Mouse (Mus musculus): Measurements from ENCODE around the gene Casq1. TPM values are rescaled to one million over a fixed set of nuclear protein-coding genes. Genes with fewer than 3 reads are reported as not detected.

The Casq1 gene
- polyA plus RNA-seq, 1 experiment from 2014 or later = 162 TPM

DNA sequence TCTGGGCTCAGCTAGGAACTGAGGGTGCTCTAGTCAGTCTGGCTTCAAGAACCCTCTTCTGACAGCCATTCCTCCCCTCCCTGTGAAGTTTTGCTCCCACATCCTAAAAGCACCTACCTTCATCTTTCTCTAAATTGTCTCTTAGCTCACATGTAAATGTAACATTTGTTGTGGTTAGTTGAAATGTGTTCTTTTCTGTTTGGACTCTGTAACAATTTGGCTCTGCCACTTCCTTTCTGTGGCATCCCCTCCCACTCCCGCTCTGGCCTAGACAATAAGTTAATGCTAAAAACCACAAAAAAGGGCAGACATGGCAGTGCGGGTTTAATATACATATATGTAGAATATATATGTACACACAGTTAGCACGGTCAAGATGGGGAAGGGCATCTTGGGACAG is 22.5 kb downstream of the Casq1 start:
- H3K4me3 ChIP-seq = no peak overlapping the region
- H3K27me3 ChIP-seq (replicated peaks) = no peaks in the 10 kb centered on the region
- 75% methylated on average over 3 of the region's 3 CpGs for WGBS
- no peak overlapping the region for H3K4me2 ChIP-seq
- H3K4me1 ChIP-seq = peaks cover 25% of the 10 kb centered on the region
- H3K9me3 ChIP-seq = no peaks in the 10 kb centered on the region
- no peak overlapping the region for H3K27ac ChIP-seq (replicated peaks)
- no peak overlapping the region for H3K9ac ChIP-seq
- no peak for ATAC-seq (ENCODE audit: extremely low read depth, insufficient number of reproducible peaks, low FRiP score, low TSS enrichment)
- peaks cover 95% of the 10 kb centered on the region for H3K36me3 ChIP-seq

DNA sequence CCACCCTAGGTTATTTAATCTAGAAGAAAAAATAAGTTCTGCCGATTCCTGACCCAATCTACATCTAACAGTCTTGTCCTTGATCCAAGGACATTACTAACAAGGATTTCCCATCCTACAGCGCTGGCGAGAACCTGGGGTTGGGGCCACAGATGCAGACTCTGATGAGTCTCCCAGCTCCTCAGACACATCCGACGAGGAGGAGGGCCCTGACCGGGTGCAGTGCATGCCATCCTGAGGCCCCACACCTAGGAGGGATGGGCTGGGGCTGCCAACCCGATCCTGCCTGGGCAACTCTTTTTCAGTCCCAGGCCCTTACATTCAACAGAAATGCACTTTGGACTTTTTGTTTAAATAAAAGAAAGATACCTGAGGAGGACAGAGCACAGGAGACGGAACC is 25.2 kb downstream of the Casq1 start:
- Histone ChIP-seq H3K9ac (0 out of 2 replicates have a peak overlapping the region, but pooled peaks have one; percentile 25), H3K4me3 (no peak overlapping the region), H3K9me3 (no peaks in the 10 kb centered on the region), H3K27me3 (replicated peaks) (no peaks in the 10 kb centered on the region), H3K27ac (replicated peaks) (peak overlapping the region; percentile 21; the same call in 1 of the 2 replicates), H3K4me1 (peaks cover 9% of the 10 kb centered on the region), H3K36me3 (peaks cover 96% of the 10 kb centered on the region), H3K4me2 (no peak overlapping the region)
- ATAC-seq (ENCODE audit: extremely low read depth, insufficient number of reproducible peaks, low FRiP score, low TSS enrichment) = no peak
- 68% methylated on average over 8 of the region's 8 CpGs for WGBS

DNA sequence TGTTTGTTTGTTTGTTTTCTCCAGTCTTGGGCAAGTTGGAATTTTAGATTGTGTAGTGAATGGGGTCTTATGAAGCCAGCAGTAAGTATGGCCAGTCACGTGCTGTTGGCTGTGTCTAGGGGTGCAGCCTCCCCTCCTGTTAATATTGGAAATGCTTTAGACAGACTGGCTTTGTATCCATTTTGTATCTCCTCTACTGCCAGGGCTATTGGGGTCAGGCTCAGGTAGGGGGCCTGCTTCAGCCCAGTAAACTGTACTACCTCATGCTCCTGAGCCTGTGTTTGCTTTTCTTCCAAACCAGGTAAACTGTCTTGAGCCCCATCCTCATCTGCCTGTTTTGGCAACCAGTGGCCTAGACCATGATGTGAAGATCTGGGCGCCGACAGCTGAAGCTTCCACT is 27.5 kb downstream of the Casq1 start:
- Histone ChIP-seq H3K9me3 (no peaks in the 10 kb centered on the region), H3K27me3 (replicated peaks) (no peaks in the 10 kb centered on the region), H3K4me1 (peaks cover 8% of the 10 kb centered on the region), H3K27ac (replicated peaks) (no peak overlapping the region), H3K4me2 (no peak overlapping the region), H3K9ac (no peak overlapping the region), H3K4me3 (no peak overlapping the region), H3K36me3 (peaks cover 96% of the 10 kb centered on the region)
- ATAC-seq (ENCODE audit: extremely low read depth, insufficient number of reproducible peaks, low FRiP score, low TSS enrichment) = no peak
- WGBS = 94% methylated on average over 3 of the region's 3 CpGs

DNA sequence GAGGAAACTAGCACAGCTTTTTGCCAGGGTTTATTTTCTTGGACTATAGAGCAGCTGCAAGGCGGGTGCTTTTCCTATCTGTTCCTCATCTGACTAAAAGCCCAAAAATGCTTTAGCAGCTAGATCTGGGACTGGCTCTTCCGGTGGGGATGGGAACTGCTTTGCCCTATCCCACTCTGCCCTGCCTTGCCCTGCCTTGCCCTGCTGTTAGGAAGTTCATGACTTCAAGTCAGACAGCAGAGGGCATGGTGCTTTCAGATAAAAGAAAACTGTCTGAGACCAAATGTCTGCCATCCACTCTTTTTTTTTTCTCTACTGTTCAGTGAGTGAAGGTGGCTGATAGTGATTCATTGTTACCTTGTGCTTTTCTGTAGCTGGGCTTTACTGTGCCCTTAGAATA is 28.1 kb downstream of the Casq1 start:
- 84% methylated on average over 2 of the region's 2 CpGs for WGBS
- no peak for ATAC-seq (ENCODE audit: extremely low read depth, insufficient number of reproducible peaks, low FRiP score, low TSS enrichment)

DNA sequence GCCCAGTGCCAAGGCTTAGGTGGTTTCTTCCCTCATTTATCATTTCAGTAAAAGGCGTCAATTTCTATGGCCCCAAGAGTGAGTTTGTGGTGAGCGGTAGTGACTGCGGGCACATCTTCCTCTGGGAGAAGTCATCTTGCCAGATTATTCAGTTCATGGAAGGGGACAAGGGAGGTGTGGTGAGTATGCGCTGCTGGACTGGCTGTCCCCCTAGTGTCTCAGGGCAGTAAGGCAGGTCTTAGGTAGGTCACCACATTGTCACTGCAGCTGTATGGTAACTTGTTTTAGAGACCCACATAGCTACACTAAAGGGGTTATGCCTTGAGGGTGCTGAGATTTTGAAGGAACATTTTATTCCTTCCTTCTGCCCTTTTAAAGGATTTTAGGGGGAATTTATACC is 30.8 kb downstream of the Casq1 start:
- Histone ChIP-seq H3K4me2 (no peak overlapping the region), H3K36me3 (peaks cover 94% of the 10 kb centered on the region), H3K9me3 (no peaks in the 10 kb centered on the region), H3K27me3 (replicated peaks) (no peaks in the 10 kb centered on the region), H3K9ac (no peak overlapping the region), H3K4me1 (no peaks in the 10 kb centered on the region), H3K4me3 (no peak overlapping the region), H3K27ac (replicated peaks) (no peak overlapping the region)
- WGBS = 63% methylated on average over 4 of the region's 4 CpGs
- no peak for ATAC-seq (ENCODE audit: extremely low read depth, insufficient number of reproducible peaks, low FRiP score, low TSS enrichment)

More for the DNA sequence above, 28.1 kb downstream of the Casq1 start:
- Histone ChIP-seq H3K4me2 (no peak overlapping the region), H3K27ac (replicated peaks) (no peak overlapping the region), H3K36me3 (peaks cover 96% of the 10 kb centered on the region), H3K9ac (no peak overlapping the region), H3K4me3 (no peak overlapping the region), H3K4me1 (peaks cover 8% of the 10 kb centered on the region), H3K27me3 (replicated peaks) (no peaks in the 10 kb centered on the region), H3K9me3 (no peaks in the 10 kb centered on the region)

DNA sequence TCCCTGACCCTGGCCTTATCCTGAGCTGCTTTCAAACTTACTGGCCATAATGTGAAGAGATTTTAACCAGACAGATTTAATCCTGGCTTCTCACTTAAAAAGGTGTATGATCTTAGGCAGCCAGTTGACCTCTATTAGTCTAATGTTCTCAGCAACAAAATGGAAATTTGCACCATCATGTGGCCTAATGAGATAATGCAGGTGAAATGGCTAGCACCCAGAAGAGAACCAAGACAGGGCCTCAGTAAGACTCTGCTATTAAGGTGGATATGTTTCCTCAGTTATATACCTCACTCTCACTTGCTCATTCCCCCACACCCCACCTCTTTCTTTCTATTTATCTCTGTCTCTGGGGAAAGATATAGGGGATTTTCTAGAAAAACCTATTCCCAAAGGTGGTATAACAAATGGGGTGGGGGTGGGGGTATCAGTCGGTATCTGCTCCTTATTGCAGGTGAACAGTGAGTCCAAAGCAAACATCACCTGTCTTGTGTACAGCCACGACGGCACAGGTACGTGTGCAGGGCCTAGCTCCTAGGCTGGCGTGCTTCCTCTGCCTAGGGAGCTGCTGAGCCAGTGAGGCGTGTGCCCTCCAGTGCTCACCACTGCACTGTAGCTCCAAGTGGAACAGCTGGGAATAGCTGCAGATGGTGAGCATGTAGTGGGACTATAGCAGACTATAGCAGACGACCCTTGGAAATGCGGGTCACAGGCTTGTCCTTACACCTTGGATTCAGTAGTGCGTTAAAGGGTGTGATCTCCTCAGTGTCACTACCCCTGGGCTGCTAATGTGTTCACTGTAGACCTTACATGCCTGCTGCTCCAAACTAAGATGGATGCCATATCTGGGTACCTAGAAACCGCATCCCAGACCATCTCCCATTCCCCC is 33.0 kb downstream of the Casq1 start:
- no peaks in the 10 kb centered on the region for H3K9me3 ChIP-seq
- no peaks in the 10 kb centered on the region for H3K4me1 ChIP-seq
- 92% methylated on average over 10 of the region's 10 CpGs for WGBS
- H3K4me2 ChIP-seq = no peak overlapping the region
- no peak overlapping the region for H3K27ac ChIP-seq (replicated peaks)
- H3K9ac ChIP-seq = no peak overlapping the region
- ATAC-seq (ENCODE audit: extremely low read depth, insufficient number of reproducible peaks, low FRiP score, low TSS enrichment) = no peak
- peaks cover 91% of the 10 kb centered on the region for H3K36me3 ChIP-seq
- H3K4me3 ChIP-seq = no peak overlapping the region
- no peaks in the 10 kb centered on the region for H3K27me3 ChIP-seq (replicated peaks)

DNA sequence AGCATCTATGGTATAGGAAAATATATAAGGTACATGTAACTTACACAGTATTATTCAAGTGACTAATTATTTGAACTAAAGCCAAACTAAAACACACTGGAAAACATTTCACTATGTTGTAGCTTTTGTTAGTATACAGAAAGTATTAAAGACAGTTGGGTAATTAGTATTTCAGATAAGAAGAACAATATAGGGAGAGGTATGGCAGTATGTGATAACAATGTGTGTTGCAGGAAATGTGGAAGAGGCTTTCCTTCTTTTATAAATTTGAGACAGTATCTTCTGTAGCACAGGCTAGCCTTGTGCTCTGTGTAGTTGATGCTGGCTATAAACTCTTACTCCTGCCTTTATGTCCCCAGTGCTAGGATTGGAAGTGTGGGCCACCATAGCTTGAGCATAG is 35.8 kb downstream of the Casq1 start:
- Histone ChIP-seq H3K27ac (replicated peaks) (no peak overlapping the region), H3K9ac (no peak overlapping the region), H3K27me3 (replicated peaks) (no peaks in the 10 kb centered on the region), H3K4me3 (no peak overlapping the region), H3K4me1 (no peaks in the 10 kb centered on the region), H3K9me3 (no peaks in the 10 kb centered on the region), H3K4me2 (no peak overlapping the region), H3K36me3 (peaks cover 90% of the 10 kb centered on the region)
- no peak for ATAC-seq (ENCODE audit: extremely low read depth, insufficient number of reproducible peaks, low FRiP score, low TSS enrichment)

DNA sequence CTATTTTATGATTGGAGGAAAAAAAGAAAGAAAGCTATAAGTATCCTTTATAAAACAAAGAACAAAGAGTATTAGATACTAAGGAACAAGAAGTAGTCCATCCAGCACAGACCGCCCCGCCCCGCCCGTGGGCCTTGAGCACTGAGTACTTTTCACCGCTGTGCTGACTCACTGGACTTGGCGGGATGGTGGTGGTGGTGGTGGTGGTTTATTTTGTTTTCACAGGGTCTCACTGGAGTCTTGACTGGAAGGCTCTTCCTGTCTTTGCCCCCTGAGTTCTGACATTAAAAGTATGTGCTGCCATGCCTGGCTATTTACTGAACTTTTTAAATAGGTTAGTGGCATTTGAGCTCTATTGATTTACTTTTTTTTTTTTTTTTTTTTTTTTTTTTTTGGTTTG is 36.6 kb downstream of the Casq1 start:
- WGBS = 90% methylated on average over 6 of the region's 6 CpGs
- Histone ChIP-seq H3K27ac (replicated peaks) (no peak overlapping the region), H3K9ac (no peak overlapping the region)

DNA sequence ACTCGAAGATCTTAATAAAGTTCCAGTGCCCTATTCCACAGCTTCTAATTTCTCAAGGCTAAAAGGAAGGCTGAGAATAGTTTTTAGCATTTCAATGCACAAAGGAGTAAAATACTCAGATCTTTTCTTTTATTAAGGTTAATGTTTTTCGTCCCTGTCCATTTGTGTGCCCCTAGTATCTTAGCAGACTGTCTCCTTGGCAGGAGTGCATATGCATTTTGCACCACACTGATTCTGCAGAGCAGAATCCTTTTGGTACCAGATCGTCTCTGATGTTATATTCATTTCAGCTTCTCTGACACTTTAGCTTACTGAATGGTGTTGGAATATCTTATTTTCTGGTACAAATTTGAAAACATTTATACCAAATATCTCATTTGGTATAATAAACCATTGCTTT is 37.9 kb downstream of the Casq1 start:
- 90% methylated on average over 3 of the region's 3 CpGs for WGBS
- H3K36me3 ChIP-seq = peaks cover 88% of the 10 kb centered on the region

More for the DNA sequence above, 36.6 kb downstream of the Casq1 start:
- no peaks in the 10 kb centered on the region for H3K9me3 ChIP-seq
- ATAC-seq (ENCODE audit: extremely low read depth, insufficient number of reproducible peaks, low FRiP score, low TSS enrichment) = no peak
- no peaks in the 10 kb centered on the region for H3K4me1 ChIP-seq
- no peak overlapping the region for H3K4me3 ChIP-seq
- peaks cover 90% of the 10 kb centered on the region for H3K36me3 ChIP-seq
- H3K27me3 ChIP-seq (replicated peaks) = no peaks in the 10 kb centered on the region
- H3K4me2 ChIP-seq = no peak overlapping the region

DNA sequence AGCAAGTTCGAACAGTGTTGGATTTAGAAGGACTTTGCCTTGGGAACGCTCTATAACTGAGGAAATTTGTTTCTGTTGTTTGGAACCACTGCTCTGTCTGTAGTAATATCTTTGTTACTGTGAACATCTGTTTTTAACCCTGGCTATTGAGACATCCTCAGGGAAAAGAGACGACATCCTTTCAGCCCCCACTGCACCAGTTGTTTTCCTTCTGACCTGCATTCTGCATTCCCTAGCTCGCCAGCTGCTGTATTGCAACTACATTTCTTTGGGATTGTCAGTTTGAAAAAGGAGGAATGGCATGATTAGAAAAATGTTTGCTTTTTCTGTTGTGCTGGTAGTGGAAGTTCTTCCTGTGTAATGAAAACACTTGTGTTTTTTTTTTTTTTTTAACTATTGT is 38.8 kb downstream of the Casq1 start:
- ATAC-seq (ENCODE audit: extremely low read depth, insufficient number of reproducible peaks, low FRiP score, low TSS enrichment) = no peak
- H3K27me3 ChIP-seq (replicated peaks) = no peaks in the 10 kb centered on the region
- no peak overlapping the region for H3K27ac ChIP-seq (replicated peaks)
- H3K4me3 ChIP-seq = no peak overlapping the region
- H3K4me2 ChIP-seq = no peak overlapping the region
- H3K9me3 ChIP-seq = no peaks in the 10 kb centered on the region
- peaks cover 87% of the 10 kb centered on the region for H3K36me3 ChIP-seq
- WGBS = 80% methylated on average over 4 of the region's 4 CpGs
- H3K9ac ChIP-seq = no peak overlapping the region
- H3K4me1 ChIP-seq = no peaks in the 10 kb centered on the region

More for the DNA sequence above, 37.9 kb downstream of the Casq1 start:
- Histone ChIP-seq H3K4me1 (no peaks in the 10 kb centered on the region), H3K4me2 (no peak overlapping the region), H3K4me3 (no peak overlapping the region), H3K9me3 (no peaks in the 10 kb centered on the region), H3K9ac (no peak overlapping the region), H3K27me3 (replicated peaks) (no peaks in the 10 kb centered on the region), H3K27ac (replicated peaks) (no peak overlapping the region)
- no peak for ATAC-seq (ENCODE audit: extremely low read depth, insufficient number of reproducible peaks, low FRiP score, low TSS enrichment)

DNA sequence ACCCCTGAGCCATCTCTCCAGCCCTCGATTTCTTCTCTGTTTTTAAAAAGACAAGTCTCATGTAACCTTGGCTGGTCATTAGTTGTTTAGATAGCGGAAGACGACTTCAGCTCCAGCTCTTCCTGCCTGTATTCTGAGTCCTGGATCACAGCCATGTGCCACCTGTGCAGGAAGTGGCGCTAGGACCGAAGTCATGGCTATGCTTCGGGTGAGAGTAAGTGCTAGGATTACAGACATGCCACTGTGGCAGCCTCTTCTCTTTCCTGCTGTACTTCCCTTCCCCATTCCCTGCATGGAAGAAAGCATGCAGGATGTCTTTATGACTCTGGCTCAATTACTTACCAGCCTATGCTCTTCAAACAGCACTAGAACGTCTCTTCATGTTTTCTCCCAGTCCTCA is 40.6 kb downstream of the Casq1 start:
- Histone ChIP-seq H3K36me3 (peaks cover 89% of the 10 kb centered on the region), H3K9me3 (no peaks in the 10 kb centered on the region), H3K9ac (no peak overlapping the region), H3K4me3 (no peak overlapping the region), H3K4me2 (no peak overlapping the region), H3K27ac (replicated peaks) (no peak overlapping the region), H3K27me3 (replicated peaks) (no peaks in the 10 kb centered on the region), H3K4me1 (peaks cover 6% of the 10 kb centered on the region)
- WGBS = 77% methylated on average over 7 of the region's 7 CpGs
- no peak for ATAC-seq (ENCODE audit: extremely low read depth, insufficient number of reproducible peaks, low FRiP score, low TSS enrichment)

DNA sequence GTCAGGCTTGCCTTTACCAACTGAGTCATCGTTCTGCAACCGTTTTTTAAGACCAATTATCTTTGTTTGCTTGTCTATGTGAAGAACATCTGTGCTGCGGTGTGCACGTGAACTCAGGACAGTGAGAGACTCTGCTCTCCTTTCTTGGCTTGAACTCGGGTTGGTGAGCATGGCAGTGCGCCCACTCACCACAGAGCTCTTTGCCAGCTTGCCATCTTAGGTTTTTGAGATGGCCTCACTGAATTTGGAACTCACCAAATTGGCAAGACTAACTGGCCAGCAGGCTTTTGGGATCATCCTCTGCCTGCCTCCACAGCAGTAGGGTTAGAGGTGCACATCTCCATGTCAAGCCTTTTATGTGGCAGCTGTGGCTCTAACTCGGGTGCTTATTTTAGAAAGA is 41.9 kb downstream of the Casq1 start:
- Histone ChIP-seq H3K27me3 (replicated peaks) (no peaks in the 10 kb centered on the region), H3K4me1 (peaks cover 13% of the 10 kb centered on the region), H3K9ac (no peak overlapping the region), H3K4me3 (no peak overlapping the region), H3K9me3 (no peaks in the 10 kb centered on the region), H3K36me3 (peaks cover 95% of the 10 kb centered on the region), H3K27ac (replicated peaks) (no peak overlapping the region), H3K4me2 (no peak overlapping the region)
- 87% methylated on average over 7 of the region's 7 CpGs for WGBS
- no peak for ATAC-seq (ENCODE audit: extremely low read depth, insufficient number of reproducible peaks, low FRiP score, low TSS enrichment)
